Mouse (Mus musculus): ENCODE results near the gene Gstp3.

GRCm38 (mm10) chr19:4055947-4056693, 3.2 kb downstream of the Gstp3 start:
- TF ChIP-seq CTCF (IDR thresholded peaks at IDR 0.05; ENCODE audit: control insufficient read depth, insufficient read depth, insufficient replicate concordance, low read depth, low read length) (no peak), POLR2A (IDR thresholded peaks at IDR 0.05; ENCODE audit: control insufficient read depth, low read depth, low read length) (no peak)

Measured in testis, adult 2 months (tissue).